Mouse (Mus musculus): ENCODE measurements around the gene H2al1j. TPM values are rescaled to one million over a fixed set of nuclear protein-coding genes. Genes with fewer than 3 reads are reported as not detected.

Gene H2al1j
- polyA plus RNA-seq, 1 experiment from 2014 or later = not detected

DNA sequence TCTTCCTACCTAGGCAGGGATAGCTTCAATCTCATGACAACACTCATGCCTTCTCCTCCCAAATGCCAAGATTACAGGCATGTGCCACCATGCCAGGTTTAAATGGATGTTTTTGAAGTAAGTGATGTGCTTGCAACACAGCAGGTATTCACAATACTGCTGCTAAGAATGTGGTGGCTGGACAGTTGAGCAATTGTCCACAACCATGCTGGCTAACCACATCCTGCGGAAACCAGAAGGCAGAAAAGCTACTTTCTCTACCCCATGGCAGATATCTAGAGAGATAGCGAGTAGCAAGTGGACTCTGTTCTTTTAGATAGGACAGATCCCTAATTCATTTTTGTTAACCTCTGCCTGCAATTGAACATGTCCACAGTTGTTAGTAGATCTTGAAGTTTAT lies 33.6 kb downstream of the H2al1j start:
- ATAC-seq = no peak
- no peak overlapping the region for H3K4me3 ChIP-seq (ENCODE audit: low read depth, low read length)
- no peak for DNase-seq (ENCODE audit: low spot score)
- H3K36me3 ChIP-seq (ENCODE audit: insufficient read depth, low read length) = no peaks in the 10 kb centered on the region
- H3K4me1 ChIP-seq (ENCODE audit: insufficient read depth, low read depth, low read length) = no peaks in the 10 kb centered on the region
- WGBS = 84% methylated on average over 2 of the region's 2 CpGs
- H3K27me3 ChIP-seq (replicated peaks; ENCODE audit: insufficient read depth, low read length) = no peaks in the 10 kb centered on the region
- H3K27ac ChIP-seq (ENCODE audit: low read length) = no peak overlapping the region
- no peaks in the 10 kb centered on the region for H3K9me3 ChIP-seq (ENCODE audit: low read length)
- TF ChIP-seq EP300 (IDR thresholded peaks at IDR 0.05) = no peak
- TF ChIP-seq CTCF (IDR thresholded peaks at IDR 0.05) = no peak
- H3K4me2 ChIP-seq (replicated peaks; ENCODE audit: low read depth, low read length) = no peak overlapping the region
- no peak overlapping the region for H3K9ac ChIP-seq (replicated peaks; ENCODE audit: low read depth)

DNA sequence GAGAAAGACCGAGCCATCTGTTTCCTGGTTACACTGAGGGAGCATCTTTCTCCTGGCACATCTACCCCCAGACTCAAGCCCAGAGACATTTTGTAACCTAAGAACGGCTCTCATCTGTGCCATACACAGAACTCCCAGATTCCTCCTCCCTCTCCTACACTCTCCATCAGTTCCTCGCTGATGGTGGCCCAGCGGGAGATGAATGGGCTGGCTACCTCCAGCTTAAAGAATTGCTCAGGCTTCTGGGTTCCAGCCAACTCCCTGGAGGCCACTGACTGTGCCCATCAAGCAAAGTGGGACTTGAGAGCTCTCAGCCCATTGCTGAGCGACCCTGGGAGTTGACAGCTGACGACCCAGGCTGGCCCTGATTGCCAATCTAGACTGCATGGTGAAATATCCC lies 36.3 kb downstream of the H2al1j start:
- WGBS = 41% methylated on average over 6 of the region's 6 CpGs
- Histone ChIP-seq H3K36me3 (ENCODE audit: insufficient read depth, low read length) (no peaks in the 10 kb centered on the region), H3K27me3 (replicated peaks; ENCODE audit: insufficient read depth, low read length) (no peaks in the 10 kb centered on the region), H3K4me2 (replicated peaks; ENCODE audit: low read depth, low read length) (no peak overlapping the region), H3K9ac (replicated peaks; ENCODE audit: low read depth) (no peak overlapping the region), H3K4me3 (ENCODE audit: low read depth, low read length) (no peak overlapping the region), H3K4me1 (ENCODE audit: insufficient read depth, low read depth, low read length) (no peaks in the 10 kb centered on the region), H3K27ac (ENCODE audit: low read length) (no peak overlapping the region), H3K9me3 (ENCODE audit: low read length) (no peaks in the 10 kb centered on the region)
- DNase-seq (ENCODE audit: low spot score) (peak; percentile 13), ATAC-seq (no peak)
- no peak for TF ChIP-seq CTCF (IDR thresholded peaks at IDR 0.05)

DNA sequence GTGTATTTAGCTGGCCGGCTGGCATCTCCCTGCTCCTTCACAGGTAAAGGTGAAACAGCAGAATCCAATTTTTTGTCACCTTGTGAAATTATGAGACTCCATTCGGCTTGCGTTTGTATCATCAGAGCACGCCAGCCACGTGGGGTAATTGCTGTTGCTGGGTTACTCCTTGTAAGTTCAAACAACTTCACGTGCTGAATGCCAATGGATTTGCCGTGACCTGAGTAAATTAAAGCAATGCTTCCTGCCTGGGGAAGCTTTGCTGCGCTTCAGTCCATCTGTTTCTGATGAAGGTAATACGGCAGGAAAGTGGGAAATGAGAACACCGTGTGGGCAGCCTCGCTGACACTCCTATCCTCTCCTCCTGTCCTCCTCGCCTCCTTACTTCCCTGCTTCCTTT lies 37.5 kb downstream of the H2al1j start:
- Histone ChIP-seq H3K9me3 (ENCODE audit: low read length) (no peaks in the 10 kb centered on the region), H3K4me1 (ENCODE audit: insufficient read depth, low read depth, low read length) (no peaks in the 10 kb centered on the region), H3K4me2 (replicated peaks; ENCODE audit: low read depth, low read length) (no peak overlapping the region), H3K4me3 (ENCODE audit: low read depth, low read length) (no peak overlapping the region), H3K27ac (ENCODE audit: low read length) (no peak overlapping the region), H3K27me3 (replicated peaks; ENCODE audit: insufficient read depth, low read length) (no peaks in the 10 kb centered on the region), H3K36me3 (ENCODE audit: insufficient read depth, low read length) (no peaks in the 10 kb centered on the region), H3K9ac (replicated peaks; ENCODE audit: low read depth) (no peak overlapping the region)
- DNase-seq (ENCODE audit: low spot score) (no peak), ATAC-seq (no peak)
- WGBS = 51% methylated on average over 12 of the region's 12 CpGs
- no peak for TF ChIP-seq EP300 (IDR thresholded peaks at IDR 0.05)
- TF ChIP-seq CTCF (IDR thresholded peaks at IDR 0.05) = no peak

Other genes with a start within 250 kb of the H2al1j start
- not detected in 2 replicates for gene H2al1a, start 28.6 kb upstream of the H2al1j start, polyA plus RNA-seq (2015; fragmentation: Nextera tagmentation; extraction: Ambion mirVana)
- not detected in 2 replicates for gene H2al1b, start 25.4 kb upstream of the H2al1j start, polyA plus RNA-seq (2015; fragmentation: Nextera tagmentation; extraction: Ambion mirVana)
- not detected in 2 replicates for gene H2al1c, start 22.2 kb upstream of the H2al1j start, polyA plus RNA-seq (2015; fragmentation: Nextera tagmentation; extraction: Ambion mirVana)
- gene H2al1d, start 19.0 kb upstream of the H2al1j start, polyA plus RNA-seq (2015; fragmentation: Nextera tagmentation; extraction: Ambion mirVana) = not detected in 2 replicates
- gene H2al1e, start 15.9 kb upstream of the H2al1j start, polyA plus RNA-seq (2015; fragmentation: Nextera tagmentation; extraction: Ambion mirVana) = not detected in 2 replicates
- gene H2al1f, start 12.7 kb upstream of the H2al1j start, polyA plus RNA-seq (2015; fragmentation: Nextera tagmentation; extraction: Ambion mirVana) = not detected in 2 replicates
- not detected in 2 replicates for gene H2al1g, start 9.6 kb upstream of the H2al1j start, polyA plus RNA-seq (2015; fragmentation: Nextera tagmentation; extraction: Ambion mirVana)
- gene H2al1h, start 6.3 kb upstream of the H2al1j start, polyA plus RNA-seq (2015; fragmentation: Nextera tagmentation; extraction: Ambion mirVana) = not detected in 2 replicates
- gene H2al1i, start 3.2 kb upstream of the H2al1j start, polyA plus RNA-seq (2015; fragmentation: Nextera tagmentation; extraction: Ambion mirVana) = not detected in 2 replicates

Measured in lung, postnatal 0 days (tissue).